Mouse (Mus musculus) C2C12 (cell line): ENCODE measurements around the gene Fgd2. TPM values are rescaled to one million over a fixed set of nuclear protein-coding genes. Genes with fewer than 3 reads are reported as not detected.

Experiments used
- H3K27me3 ChIP-seq: one replicate; pipeline ENCODE4 v1.6.1; 2011; ENCODE audit not compliant: control insufficient read depth, insufficient read depth, insufficient read length
- H3K36me3 ChIP-seq: one replicate; pipeline ENCODE4 v1.6.1; 2011; ENCODE audit not compliant: control insufficient read depth, insufficient read depth
- H3K4me3 ChIP-seq: one replicate; pipeline ENCODE4 v1.5.1; 2011; ENCODE audit warnings: mild to moderate bottlenecking, control low read depth; ENCODE audit not compliant: poor library complexity, insufficient read depth, severe bottlenecking
- H3K79me2 ChIP-seq: one replicate; pipeline ENCODE4 v1.6.1; 2011; ENCODE audit not compliant: control insufficient read depth, insufficient read depth
- H3K79me3 ChIP-seq: one replicate; pipeline ENCODE4 v1.6.1; 2011; ENCODE audit warnings: low read depth, control low read depth
- H3ac ChIP-seq: one replicate; pipeline ENCODE3; 2011; ENCODE audit warnings: low read depth; ENCODE audit not compliant: control insufficient read depth, insufficient read length
- CEBPB ChIP-seq: IDR thresholded peaks from one replicate; pipeline ENCODE4 v1.6.1; 2011; ENCODE audit warnings: low read depth, mild to moderate bottlenecking, control low read depth, moderate library complexity
- CTCF ChIP-seq: IDR thresholded peaks from one replicate; pipeline ENCODE4 v1.5.1; 2011; ENCODE audit not compliant: control insufficient read depth, insufficient read depth, insufficient read length
- FOSL1 ChIP-seq: IDR thresholded peaks from one replicate; pipeline ENCODE4 v1.8.0; 2011; ENCODE audit warnings: mild to moderate bottlenecking, low read length; ENCODE audit not compliant: poor library complexity, insufficient read depth, severe bottlenecking
- MAX ChIP-seq: IDR thresholded peaks from one replicate; pipeline ENCODE4 v1.6.1; 2011; ENCODE audit warnings: mild to moderate bottlenecking, control low read depth
- MYOD1 ChIP-seq: IDR thresholded peaks from one replicate; pipeline ENCODE4 v1.6.1; 2011; ENCODE audit warnings: low read depth; ENCODE audit not compliant: control insufficient read depth, insufficient read length
- MYOG ChIP-seq: IDR thresholded peaks from one replicate; pipeline ENCODE4 v1.6.1; 2011; ENCODE audit not compliant: control insufficient read depth, insufficient read length; ENCODE audit errors: extremely low read depth
- USF1 ChIP-seq: IDR thresholded peaks from one replicate; pipeline ENCODE4 v1.6.1; 2011; ENCODE audit warnings: low read depth, mild to moderate bottlenecking, control low read depth, moderate library complexity
- polyA plus RNA-seq: library from polyadenylated mRNA; unstranded; fragments of >200 nt; fragmentation: generic; extraction: Trizol; gene quantifications from one replicate; pipeline ENCODE4 v1.2.1, GENCODE M21; 2012; ENCODE audit warnings: missing spikeins

The Fgd2 gene
- polyA plus RNA-seq, 1 experiment, result 0.19 TPM

- TF ChIP-seq MYOG (no peak), MYOD1 (no peak), CTCF (no peak), USF1 (no peak), FOSL1 (no peak), MAX (no peak), CEBPB (no peak)
- H3K4me3 ChIP-seq, result no peak overlapping the region
- no peaks in the 10 kb centered on the region for H3K36me3 ChIP-seq
- H3ac ChIP-seq, result no peak overlapping the region
- no peaks in the 10 kb centered on the region for H3K79me3 ChIP-seq
- H3K79me2 ChIP-seq, result no peaks in the 10 kb centered on the region
- H3K27me3 ChIP-seq, result no peaks in the 10 kb centered on the region
These were observed 41.9 kb upstream of the Fgd2 start for GRCm38 (mm10) chr17:29318731-29319250.

DNA sequence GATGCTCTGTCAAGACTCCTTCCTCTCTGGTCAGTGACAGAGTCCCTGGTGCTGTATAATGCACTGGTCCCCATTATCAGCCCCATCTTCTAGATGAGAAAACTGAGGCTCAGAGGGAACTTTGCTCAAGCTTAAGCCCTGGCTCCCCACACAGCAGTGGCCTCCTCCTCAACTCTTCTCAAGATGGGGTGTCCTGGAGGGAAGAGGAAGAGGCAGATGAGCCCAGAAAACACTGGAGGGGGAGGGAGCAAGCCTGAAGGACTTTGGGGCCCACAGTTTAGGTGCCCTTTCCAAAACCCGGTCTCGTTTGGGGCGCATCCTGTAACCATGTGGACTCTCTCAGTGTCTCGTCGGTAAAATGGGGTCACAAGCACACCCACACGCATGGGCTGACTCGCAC lies 41.2 kb upstream of the Fgd2 start:
- Histone ChIP-seq H3K79me2 (no peaks in the 10 kb centered on the region), H3K27me3 (no peaks in the 10 kb centered on the region)

GRCm38 (mm10) chr17:29319881-29320639 lies 40.7 kb upstream of the Fgd2 start:
- no peak overlapping the region for H3K4me3 ChIP-seq
- H3K79me2 ChIP-seq, result no peaks in the 10 kb centered on the region
- H3K79me3 ChIP-seq, result no peaks in the 10 kb centered on the region
- H3K27me3 ChIP-seq, result no peaks in the 10 kb centered on the region
- TF ChIP-seq MYOD1 (no peak), MYOG (no peak), MAX (no peak), USF1 (no peak)
- no peaks in the 10 kb centered on the region for H3K36me3 ChIP-seq
- H3ac ChIP-seq, result no peak overlapping the region

More for the DNA sequence above, 41.2 kb upstream of the Fgd2 start:
- TF ChIP-seq MYOG (no peak), CEBPB (no peak), USF1 (no peak), CTCF (no peak), MAX (no peak), FOSL1 (no peak), MYOD1 (no peak)
- H3K79me3 ChIP-seq, result no peaks in the 10 kb centered on the region
- no peaks in the 10 kb centered on the region for H3K36me3 ChIP-seq
- no peak overlapping the region for H3ac ChIP-seq
- no peak overlapping the region for H3K4me3 ChIP-seq

DNA sequence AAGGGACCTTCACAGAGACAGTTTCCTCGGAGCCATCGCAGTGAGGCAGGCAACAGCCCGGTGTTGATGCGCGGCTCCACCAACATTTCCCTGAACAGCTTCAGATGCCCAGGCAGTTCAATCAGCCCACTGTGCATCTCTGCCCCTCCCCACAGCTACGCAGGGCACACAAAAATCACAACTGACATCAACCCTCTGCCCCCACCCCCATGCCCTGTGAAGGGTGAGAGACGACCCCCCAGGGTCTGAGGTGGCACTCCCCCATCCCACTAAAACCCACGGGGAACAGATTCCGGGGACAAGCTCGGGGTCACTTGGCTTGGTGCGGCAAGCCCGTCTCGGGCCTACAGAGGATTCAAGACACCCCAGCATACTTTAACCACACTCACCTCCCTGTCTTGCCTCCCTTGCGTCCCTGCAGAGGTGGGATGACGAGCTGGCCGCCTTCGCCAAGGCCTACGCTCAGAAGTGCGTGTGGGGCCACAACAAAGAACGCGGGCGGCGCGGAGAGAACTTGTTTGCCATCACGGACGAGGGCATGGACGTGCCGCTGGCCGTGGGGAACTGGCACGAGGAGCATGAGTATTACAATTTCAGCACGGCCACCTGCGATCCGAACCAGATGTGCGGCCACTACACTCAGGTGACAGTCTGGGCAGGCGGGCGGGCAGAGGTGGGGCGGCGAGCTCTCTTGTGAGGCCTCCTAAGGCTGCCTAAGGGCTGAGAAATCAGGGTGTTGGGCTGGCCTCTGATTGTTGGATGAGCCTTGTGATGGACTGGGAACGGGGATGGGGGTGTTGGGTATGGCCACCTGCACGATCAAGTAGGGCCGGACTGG lies 38.7 kb upstream of the Fgd2 start:
- Histone ChIP-seq H3K4me3 (no peak overlapping the region), H3K36me3 (no peaks in the 10 kb centered on the region), H3K79me2 (no peaks in the 10 kb centered on the region), H3K79me3 (no peaks in the 10 kb centered on the region), H3K27me3 (no peaks in the 10 kb centered on the region), H3ac (no peak overlapping the region)
- TF ChIP-seq FOSL1, result no peak
- TF ChIP-seq CTCF, result no peak
- no peak for TF ChIP-seq USF1
- TF ChIP-seq MYOG, result no peak
- TF ChIP-seq CEBPB, result no peak
- TF ChIP-seq MAX, result no peak
- no peak for TF ChIP-seq MYOD1

DNA sequence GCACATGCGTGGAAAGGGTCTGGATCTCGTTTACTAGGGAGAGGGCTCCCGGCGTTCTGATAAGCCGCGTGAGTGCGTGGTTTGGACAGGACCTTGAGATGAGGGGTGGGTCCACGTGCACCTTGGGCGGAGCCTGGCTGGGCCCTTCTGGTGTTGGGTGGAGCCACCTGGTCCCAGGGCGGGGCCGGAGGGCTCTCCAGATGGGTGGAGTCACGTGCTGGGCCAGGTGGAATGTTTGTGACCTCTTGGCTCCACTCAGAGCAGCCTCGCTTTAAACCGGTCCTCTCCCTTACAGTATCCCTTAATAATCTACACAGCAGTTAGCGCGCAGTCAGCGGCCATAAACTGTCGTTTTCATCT lies 38.1 kb upstream of the Fgd2 start:
- H3K79me3 ChIP-seq, result no peaks in the 10 kb centered on the region
- TF ChIP-seq CEBPB (no peak), MAX (no peak), FOSL1 (no peak), CTCF (no peak), MYOG (no peak), MYOD1 (no peak), USF1 (no peak)
- no peak overlapping the region for H3K4me3 ChIP-seq
- H3K79me2 ChIP-seq, result no peaks in the 10 kb centered on the region
- H3K36me3 ChIP-seq, result no peaks in the 10 kb centered on the region
- no peaks in the 10 kb centered on the region for H3K27me3 ChIP-seq
- H3ac ChIP-seq, result no peak overlapping the region
